Mouse (Mus musculus) spleen, postnatal 4 days (tissue): Measurements from ENCODE around the gene Ankrd2.
"Not testable (repeated sequence)": the region's sequence is repeated elsewhere in the genome, so short reads cannot be mapped to it uniquely, and the experiment has no call there.

Experiments
- DNase-seq, 2 experiments: peaks; one replicate each; pipeline ENCODE4 v3.0.0; 2022; ENCODE audit warnings: low spot score in 2 of 2

The Ankrd2 gene

DNA sequence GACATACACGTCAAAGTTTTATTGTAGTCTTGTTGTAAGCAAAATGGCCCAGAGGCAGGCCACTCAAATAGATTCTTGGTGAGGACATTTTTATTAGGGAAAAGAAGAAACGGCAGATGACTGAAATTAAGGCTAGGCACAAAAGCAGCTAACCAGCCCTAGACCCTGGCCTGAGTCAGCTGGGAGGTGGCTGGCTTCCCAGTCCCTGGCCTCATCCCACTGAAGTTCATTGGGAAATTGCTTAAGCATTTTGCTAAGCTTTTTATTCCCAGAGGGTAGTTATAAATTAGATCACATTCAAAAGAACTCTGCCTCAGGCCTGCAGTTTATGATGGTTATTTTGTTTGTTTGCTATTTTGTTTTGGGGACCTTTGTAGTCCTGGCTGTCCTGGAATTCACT lies 20.1 kb downstream of the Ankrd2 start:
- DNase-seq: no peak

DNA sequence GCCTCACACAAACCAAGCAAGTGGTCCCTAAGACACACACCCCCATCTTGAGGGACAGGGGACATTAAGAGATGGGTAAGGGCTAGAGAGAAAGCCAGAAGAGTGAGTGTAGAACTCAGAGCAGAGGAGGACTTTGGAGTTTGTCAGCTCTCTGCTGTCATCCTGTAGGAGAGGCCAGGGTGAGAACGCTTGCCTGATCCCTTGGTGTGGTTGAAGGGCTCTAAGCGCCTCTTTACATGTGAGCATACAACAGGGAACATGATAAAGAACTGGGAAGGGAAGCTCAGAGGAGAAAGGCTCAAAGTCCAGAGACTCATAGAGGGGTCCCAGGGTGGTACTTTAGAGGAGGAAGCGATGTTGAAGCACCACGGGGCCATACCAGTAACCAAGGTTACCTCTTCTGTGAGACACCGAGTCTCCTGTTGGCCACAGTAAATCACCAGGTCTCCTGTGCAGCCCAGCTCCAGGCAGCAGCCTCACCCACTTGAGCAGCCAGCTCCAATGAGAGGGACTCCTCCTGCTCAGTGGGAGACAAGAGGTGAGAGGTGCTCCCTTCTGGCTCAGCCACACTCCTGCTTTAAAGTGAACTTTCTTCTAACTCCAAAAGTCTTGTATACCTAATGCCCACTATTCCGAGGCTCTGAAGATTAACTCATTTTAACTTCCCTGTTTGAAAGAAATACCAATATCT lies 21.1 kb downstream of the Ankrd2 start:
- no peak for DNase-seq

DNA sequence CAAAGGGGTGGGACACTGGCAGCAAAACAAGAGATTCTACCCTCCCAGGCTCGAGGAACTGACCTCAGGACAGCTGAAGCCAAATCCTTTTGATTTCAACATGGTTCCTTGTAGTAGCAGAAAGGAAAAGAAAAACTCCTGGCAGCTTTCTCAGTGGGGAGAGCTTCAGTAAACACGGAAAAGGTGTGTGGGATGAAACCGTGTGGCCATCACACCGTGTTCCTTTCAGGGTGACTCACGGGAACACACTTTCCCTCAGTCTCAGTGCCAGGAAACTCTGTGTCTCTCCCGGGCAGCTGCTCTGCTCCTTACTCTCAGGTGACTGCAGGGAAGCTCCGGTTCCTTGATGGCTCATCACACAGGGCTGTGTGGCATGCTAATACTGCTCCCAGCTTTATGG lies 22.6 kb downstream of the Ankrd2 start:
- no peak for DNase-seq

DNA sequence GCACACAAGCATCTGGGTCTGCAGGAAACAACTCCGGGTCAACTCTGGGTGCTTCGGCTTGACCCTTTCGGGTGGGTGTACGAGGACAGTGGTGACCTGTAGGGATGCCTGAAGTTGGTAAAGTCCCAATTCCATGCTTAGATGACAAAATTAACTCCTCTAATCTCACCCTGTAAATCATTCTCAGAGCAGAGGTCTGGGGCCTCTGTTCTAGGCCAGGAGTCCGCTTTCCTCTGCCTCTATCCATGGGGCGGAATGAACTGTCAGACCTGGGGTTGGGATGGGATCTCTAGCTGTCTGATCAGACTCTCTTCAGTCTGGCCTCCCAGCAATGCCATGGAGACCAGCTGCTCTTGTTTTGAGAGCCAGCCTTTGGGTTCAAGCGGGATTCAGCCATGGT lies 25.6 kb downstream of the Ankrd2 start:
- no peak for DNase-seq

DNA sequence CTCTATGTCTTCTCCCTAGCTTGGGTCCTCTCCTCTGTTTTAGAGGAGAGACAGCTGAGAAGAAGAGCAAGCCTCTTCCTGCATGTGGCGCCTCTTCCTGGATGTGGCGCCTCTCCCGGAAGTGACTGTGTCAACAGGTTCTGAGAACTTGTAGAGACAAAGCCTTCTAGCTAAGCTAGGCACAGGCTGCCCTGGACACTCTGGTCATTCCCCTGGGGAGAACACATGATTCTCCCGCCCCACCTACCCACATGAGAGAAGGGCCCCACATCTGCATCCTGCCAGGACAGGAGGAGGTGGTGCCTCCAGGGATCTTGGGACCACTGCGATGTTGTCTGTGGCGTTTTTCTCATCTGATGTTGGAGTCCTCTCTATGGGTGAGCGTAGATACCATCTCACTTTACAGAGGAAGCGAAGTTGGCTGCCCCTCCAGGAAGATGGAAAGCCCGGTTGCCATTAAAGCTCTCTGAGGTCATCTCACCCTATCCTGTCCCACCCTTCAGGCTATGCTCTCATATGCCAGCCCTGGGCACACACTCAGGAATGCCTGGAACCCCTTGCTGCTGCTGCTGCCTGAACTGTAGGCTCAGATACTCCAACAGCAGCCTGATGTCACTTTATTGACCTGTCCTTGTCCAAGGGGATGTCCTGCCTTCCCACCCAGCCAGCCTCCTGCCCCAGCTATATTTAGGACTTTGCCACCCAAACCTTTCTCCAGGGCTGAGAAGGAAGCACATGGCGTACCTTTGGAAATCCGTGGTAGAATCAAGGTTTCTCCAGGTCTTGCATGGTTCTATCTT lies 32.8 kb downstream of the Ankrd2 start:
- no peak for DNase-seq

DNA sequence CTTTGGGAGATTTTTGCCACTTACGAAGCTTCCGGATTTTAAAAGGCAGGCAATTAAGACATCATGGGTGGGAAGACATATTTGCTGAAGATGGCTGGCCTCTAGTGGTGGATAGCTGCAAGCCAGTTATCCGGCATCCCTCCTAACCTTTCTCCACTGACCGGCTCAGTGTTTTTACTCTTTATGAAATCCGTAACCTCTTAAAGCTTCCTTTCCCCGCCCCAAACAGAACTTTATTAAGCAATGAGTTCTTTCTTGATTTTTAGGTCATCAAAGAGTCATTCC lies 33.4 kb downstream of the Ankrd2 start:
- no peak for DNase-seq

DNA sequence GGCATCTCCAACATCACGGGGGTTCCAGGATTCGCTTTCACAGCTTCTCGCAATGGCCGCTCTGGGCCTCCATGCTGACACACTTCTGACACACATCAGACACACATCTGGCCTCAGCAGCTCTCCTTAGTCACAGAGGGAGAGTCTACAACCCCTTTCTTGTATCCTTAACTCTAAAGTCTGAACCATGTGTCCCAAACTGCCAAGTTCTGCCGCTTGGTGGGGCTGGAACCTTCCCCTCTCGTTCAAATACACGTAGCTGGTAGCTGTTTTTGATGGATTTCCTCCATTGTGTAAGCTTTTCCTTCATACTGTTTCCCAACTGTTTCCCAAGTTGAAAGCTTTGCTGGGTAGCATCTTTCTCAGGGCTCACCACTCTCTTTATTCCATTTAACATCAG lies 35.4 kb downstream of the Ankrd2 start:
- no peak for DNase-seq

DNA sequence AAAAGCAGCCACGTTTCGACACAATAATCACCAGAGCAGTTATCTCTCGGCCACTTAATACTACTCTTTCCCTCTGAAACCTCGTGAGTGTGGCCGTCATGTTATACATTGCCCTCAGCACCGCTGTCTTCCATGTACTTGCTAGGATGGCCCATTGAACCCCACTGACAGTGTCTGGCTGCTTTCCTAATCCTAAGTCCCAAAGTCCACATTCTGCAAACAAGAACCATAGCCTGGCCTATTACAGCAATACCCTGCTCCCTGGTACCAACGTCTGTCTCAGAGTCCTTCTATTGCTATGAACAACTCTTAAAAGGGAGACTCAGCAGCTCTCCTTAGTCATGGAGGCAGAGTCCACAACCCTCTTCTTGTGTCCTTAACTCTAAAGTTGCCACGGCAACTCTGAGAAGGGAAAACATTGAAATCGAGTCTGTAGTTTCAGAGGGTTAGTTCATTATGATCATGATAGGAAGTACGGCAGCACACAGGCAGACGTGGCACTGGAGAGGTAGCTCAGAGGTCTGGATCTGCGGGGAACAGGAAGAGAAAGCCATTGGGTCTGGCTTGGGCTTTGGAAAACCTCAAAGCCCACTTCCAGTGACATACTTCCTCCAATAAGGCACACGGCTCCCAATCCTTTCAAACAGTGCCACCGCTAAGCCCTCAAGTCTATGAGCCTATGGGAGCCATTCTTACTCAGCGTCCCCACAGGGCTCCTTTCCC lies 36.2 kb downstream of the Ankrd2 start:
- no peak for DNase-seq

DNA sequence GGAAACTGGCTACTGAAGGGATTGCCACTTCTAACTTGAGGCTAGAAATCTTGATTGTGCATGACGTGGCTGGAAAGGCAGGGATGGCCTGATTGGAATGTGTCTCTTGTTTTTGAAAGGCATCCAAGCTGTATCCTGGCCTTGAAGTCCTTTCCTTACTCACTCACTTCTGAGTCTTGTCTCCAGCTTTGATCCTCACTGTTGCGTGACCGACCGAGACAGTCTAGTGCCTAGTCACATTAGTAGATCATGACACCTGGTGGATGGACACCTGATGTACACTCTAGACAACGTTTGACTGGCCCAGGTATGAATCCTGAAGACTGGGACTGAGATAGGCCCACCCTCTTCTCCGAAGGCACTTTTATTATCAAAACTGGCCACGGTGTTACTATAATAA lies 37.0 kb downstream of the Ankrd2 start:
- DNase-seq: no peak

DNA sequence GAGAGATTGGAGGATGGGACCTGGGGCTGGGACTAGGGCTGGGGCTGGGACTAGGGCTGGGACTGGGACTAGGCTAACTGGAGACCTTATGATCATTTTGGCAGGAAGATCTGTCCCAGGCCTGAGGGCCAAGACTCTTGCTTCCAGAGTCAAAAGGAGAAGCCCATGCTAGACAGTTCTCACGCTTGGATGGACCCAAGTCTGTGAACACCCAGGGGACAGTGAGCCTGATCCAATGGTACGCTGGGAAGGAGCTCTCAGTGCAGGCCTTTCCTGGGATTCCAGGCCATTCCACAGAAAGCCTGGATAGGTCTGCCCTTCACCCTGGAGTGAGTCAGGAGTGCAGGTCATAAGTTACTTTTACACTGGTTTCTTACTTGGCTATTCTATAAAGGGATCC lies 39.3 kb downstream of the Ankrd2 start:
- no peak for DNase-seq

DNA sequence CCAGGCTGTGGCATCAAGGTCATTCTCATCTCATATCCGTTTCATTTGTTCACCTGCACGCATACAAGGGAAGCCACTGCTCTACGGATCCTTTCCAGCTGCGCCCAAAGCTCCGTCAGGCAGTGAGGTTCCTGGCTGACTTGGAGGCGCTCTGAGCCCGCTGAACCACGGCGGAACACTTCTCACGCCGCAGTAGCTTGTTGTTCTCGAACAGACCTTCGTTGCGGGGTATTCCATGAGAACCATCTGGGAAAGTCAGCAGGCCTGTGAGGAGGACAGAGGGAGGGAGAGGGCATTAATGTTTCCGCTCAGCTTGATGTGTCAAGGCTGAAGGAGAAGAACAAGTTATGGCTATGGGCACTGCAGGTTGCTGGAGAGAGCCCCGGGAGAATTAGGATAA lies 40.2 kb downstream of the Ankrd2 start:
- DNase-seq: no peak

DNA sequence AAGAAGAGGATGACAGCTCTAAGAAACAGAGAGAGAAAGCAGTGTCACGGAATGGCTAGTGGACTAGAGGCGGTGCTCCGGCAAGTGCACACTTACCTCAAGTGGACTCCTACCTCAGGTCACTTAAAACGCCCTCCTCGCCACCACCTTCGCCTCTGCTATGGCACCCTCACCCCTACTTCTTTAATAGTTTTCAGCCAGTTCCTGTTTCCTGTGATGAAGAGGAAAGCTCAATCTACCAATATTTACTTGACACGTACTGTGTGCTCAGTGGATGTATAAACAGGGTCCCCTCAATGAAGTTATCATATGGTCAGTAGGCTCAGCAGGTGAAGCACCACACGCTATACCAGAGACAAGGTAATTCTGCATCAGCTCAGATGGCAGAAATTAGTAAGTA lies 42.8 kb downstream of the Ankrd2 start:
- no peak for DNase-seq

DNA sequence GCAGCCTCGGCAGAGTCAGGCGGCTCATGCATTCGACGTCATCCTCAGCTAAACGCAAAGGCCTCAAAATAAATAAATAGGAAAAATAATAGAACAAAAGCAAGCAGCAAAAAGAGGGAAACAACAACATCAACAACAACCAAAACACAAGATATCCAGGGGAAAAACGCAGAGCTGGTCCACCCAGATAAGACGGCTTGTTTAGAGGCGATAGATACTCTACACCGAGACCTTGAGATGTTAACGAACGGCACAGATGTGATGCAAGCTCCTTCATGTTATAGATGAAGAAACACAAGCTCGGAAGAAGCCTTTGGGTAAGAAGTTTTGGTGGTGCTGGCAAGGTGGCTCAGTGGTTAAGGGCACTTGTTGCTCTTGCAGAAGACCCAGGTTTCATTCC lies 43.2 kb downstream of the Ankrd2 start:
- no peak for DNase-seq

DNA sequence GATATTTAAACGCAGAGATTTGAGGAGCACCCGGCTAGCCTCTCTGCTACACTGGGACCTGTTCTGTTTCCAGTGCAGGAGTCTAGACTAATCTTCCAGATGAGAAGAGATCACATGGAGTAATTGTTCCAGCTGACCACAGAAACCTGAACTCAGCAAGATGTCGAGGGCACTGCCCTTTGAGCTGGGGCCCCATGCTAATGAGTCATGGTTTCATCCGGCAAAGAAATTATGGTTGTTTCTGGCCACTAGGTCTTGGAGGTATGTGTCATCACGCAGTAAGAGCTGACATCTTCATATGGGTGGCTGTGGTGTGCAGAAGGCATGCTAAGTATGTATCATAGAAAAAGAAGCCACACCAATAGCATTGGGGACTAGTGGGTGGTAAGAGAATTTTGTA lies 44.1 kb downstream of the Ankrd2 start:
- no peak for DNase-seq

DNA sequence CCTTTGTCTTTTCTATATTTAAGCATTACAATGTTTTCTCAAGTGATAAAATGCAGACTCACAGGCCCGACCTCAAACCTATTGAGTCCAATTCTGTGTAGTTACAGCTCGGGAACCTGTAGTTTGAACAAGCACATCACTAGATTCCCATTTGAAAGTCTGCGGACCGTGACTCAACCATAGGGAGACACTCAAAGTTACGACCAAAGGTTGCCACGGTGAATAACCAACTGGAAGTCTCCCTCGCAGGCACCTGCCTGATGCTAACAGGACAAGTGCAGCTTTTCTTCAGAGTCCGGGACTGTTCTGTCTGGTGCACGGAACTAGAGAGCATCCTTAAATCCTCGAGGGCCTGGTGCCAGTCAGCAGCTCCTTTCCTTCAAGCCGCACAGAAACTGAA lies 44.7 kb downstream of the Ankrd2 start:
- no peak for DNase-seq

DNA sequence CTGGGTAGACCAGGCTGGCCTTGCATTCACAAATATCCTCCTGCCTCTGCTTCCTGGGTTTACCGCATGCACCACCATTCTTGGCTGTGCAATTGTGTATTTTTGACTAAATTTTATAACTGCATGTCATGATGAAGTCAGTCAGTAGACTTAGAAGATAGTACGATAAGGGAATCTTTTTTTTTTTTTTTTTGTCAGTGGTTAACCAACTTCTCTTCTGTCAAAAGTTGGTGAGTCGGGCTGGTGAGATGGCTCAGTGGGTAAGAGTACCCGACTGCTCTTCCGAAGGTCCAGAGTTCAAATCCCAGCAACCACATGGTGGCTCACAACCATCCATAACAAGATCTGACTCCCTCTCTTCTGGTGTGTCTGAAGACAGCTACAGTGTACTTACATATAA lies 45.8 kb downstream of the Ankrd2 start:
- DNase-seq: not testable (repeated sequence)

DNA sequence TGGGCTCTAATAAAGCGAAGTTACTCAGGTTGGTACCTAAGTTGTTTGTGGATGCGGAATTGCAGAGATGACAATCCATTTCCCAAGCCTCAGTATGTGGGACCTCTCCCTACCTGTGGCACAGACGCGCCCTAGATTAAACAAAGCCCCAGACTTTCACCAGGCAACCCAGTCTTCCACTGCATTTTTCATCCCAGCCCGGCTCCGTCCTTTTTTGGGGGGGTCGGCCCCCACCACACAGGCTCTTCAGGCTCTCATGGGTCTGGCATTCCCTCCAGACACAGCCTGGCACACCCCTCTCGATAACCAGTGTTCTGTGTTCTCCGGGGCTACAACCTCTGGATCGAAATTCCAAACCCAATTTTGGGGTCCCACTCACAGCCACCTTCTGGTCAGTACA lies 49.9 kb downstream of the Ankrd2 start:
- DNase-seq: no peak

DNA sequence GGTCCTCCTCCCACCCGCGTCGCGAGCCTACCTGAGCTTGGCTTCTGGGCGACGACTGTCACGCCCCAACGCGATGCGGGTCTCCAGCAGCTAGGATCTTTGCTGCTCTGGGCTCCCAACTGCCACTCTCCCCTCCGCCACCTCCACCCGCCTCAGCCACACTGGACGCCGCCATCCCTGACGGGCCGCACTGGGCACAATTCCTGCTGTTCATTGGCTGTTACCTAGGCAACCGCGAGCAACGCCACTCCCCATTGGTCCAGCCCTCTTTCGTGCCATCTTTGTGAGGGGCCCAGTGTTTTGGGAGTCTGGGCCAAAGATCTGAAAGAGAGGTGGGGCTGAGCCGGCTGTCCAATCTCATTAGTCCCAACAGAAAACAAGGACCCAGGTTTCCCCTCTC lies 50.4 kb downstream of the Ankrd2 start, which contains the start of gene Morn4:
Morn4 (minus strand) TSS at position 192 of the 400 bp plus-strand sequence.
- peak; percentile 64 to 80 for DNase-seq

DNA sequence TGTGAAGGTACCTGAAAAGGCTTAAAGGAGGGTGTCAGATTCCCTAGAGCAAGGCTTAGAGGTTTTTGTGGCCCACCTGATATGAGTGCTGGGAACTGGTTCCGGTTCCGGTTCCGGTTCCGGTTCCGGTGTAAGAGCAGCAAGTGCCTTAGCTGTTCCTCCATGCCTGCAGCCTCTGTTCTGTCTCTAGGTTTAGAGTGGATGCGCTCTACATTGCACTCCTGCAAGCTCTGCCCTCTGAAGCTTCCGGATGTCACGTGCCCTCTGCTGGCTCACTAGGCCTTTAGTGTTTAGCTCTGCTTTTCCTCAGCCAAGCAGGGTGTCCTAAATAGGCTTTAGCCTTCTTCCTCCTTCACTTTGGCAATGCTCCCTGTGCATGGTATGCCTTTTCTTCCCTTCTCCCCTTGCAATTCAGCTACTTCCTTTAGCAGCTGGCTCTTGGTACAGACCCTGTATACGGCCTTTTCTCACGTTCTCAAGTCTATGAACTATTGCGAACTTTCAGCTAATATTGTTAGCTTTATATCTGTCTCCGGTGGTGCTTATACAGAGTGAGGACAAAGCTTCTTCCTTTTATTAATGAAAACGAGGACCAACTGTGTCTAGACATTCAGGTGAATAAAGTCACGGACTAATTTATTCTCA lies 53.4 kb downstream of the Ankrd2 start:
- peak; percentile 60 to 75 for DNase-seq

DNA sequence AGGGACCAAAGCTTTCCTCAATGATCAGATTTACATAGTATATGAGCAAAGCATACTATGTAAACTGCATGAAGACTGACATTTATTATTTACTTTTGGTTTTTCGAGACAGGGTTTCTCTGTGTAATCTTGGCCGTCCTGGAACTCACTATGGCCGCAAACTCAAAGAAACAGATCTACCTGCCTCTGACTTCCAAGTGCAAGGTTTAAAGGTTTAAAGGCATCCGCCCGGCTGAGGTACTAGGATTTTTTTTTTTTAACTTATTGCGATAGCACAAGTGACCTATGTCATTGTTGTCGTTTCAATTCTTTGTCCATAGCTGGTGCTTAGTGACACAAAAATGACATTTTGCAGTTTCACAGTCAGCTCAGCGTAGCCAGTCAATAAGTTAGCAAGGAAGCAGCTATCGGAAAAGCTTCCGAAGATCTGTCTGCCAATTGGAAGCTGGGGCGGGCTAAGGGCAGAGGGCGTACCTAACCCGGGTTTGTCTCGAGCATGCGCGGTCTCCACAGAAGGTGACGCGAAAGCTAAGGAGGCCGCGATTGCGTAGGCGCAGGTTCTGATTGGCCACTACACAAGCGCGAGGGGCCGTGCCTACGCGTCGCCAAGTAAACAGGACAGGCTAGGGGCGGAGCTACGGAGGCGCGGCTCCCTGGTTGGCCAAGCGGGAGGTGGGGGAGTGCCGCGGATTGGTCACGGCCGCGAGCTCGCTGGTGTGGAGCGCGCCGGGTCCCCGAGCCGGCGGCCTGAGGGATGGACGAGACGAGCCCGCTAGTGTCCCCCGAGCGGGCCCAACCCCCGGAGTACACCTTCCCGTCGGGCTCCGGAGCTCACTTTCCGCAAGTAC lies 54.2 kb downstream of the Ankrd2 start, which contains the start of gene Pi4k2a:
Pi4k2a (plus strand) TSS at position 723 of the 848 bp plus-strand sequence.
- DNase-seq: peak; percentile 98

DNA sequence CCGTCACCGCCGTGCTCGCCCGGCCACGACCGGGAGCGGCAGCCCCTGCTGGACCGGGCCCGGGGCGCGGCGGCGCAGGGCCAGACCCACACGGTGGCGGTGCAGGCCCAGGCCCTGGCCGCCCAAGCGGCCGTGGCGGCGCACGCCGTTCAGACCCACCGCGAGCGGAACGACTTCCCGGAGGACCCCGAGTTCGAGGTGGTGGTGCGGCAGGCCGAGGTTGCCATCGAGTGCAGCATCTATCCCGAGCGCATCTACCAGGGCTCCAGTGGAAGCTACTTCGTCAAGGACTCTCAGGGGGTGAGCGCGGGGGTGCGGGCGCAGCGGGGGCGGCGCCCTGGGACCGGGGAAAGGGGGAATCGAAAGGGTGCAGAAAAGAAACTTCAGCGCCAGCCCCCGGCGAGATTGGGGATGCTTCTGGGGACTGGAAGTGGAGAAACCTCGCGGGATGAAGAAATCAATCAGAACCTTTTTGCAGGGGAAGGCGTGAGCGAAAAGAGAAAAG lies 54.9 kb downstream of the Ankrd2 start:
- no peak for DNase-seq
